Comparison of ENCODE assay signal across 9 mouse cellular contexts in the genomic region with DNA sequence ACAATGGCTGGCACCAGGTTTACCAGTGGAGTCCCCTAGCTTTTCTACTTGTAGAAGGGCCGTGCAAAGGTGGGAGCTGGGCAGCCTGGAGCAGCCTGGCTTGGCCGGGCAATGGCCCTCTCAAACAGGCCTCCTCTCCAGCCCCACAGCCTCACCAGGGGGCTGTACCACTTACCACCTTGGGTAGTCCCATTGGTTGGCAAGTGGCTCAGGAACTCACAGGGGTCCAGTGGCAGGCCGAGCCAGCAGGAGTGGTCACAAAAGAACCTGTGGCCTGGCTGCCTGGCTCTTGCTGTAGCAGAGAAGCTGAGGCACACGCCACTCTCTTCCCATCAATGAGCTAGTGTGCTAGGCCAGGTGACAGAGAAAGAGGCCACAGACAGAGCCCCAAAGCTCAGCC. TPM values are rescaled to one million over a fixed set of nuclear protein-coding genes. Genes with fewer than 3 reads are reported as not detected.
A peak's percentile ranks its signal among the peaks of the same experiment; 100 is the strongest.
DNase-seq lines count a peak whose midpoint lies in the region; ATAC-seq lines count a peak whose summit lies in the region.
"Had no signal": no experiment of that assay in that cellular context is flagged by ENCODE, and none has a peak within 500 bp of the region (broad histone marks: within the 10 kb centered on the region; RNA-seq: fewer than 3 reads in every experiment).

No protein-coding gene starts in this region.

- 57% methylated on average over 4 of the region's 4 CpGs for WGBS in heart, embryonic 10.5 days
- 62% methylated on average over 4 of the region's 4 CpGs for WGBS in lung, embryonic 16.5 days
- WGBS in limb, embryonic 12.5 days, result 63% methylated on average over 4 of the region's 4 CpGs
- whole genome bisulfite sequencing in stomach, embryonic 16.5 days, result 74% methylated on average over 4 of the region's 4 CpGs

- no peak overlapping the region for H3K4me3 ChIP-seq in heart, embryonic 10.5 days
- no peak overlapping the region for H3K4me3 ChIP-seq in lung, embryonic 16.5 days (ENCODE audit: low read length)
- no peak overlapping the region for H3K4me3 ChIP-seq in limb, embryonic 12.5 days (replicated peaks)
- H3K4me3 ChIP-seq in stomach, embryonic 16.5 days (replicated peaks; ENCODE audit: low read length), result no peak overlapping the region
- H3K4me3 ChIP-seq: liver, embryonic 15.5 days had no signal

- H3K27me3 ChIP-seq in heart, embryonic 10.5 days (ENCODE audit: insufficient read depth, poor library complexity, severe bottlenecking), result peaks cover 100% of the 10 kb centered on the region
- H3K27me3 ChIP-seq in lung, embryonic 16.5 days (ENCODE audit: control insufficient read depth, insufficient read depth, low read depth, low read length), result no peaks in the 10 kb centered on the region
- peaks cover 23% of the 10 kb centered on the region for H3K27me3 ChIP-seq in limb, embryonic 12.5 days
- H3K27me3 ChIP-seq in stomach, embryonic 16.5 days (ENCODE audit: control insufficient read depth, insufficient read depth, low read length), result no peaks in the 10 kb centered on the region; the same call in 1 of the 2 replicates

- H3K9me3 ChIP-seq in heart, embryonic 10.5 days, result no peaks in the 10 kb centered on the region
- no peaks in the 10 kb centered on the region for H3K9me3 ChIP-seq in lung, embryonic 16.5 days (ENCODE audit: control insufficient read depth, low read length)
- H3K9me3 ChIP-seq in limb, embryonic 12.5 days, result no peaks in the 10 kb centered on the region
- no peaks in the 10 kb centered on the region for H3K9me3 ChIP-seq in stomach, embryonic 16.5 days (replicated peaks; ENCODE audit: control insufficient read depth, low read length)
- H3K9me3 ChIP-seq: liver, embryonic 15.5 days had no signal

- no peak for ATAC-seq in lung, embryonic 16.5 days (ENCODE audit: low read depth)
- no peak for ATAC-seq in limb, embryonic 12.5 days (ENCODE audit: insufficient number of reproducible peaks, insufficient read depth, low FRiP score, low TSS enrichment, low read depth)
- no peak for ATAC-seq in stomach, embryonic 16.5 days (ENCODE audit: insufficient read depth, low FRiP score)

- no peaks in the 10 kb centered on the region for H3K36me3 ChIP-seq in heart, embryonic 10.5 days
- H3K36me3 ChIP-seq in lung, embryonic 16.5 days (ENCODE audit: control insufficient read depth, insufficient read depth, low read length), result peaks cover 15% of the 10 kb centered on the region
- H3K36me3 ChIP-seq in limb, embryonic 12.5 days, result peaks cover 43% of the 10 kb centered on the region
- H3K36me3 ChIP-seq in stomach, embryonic 16.5 days (ENCODE audit: control insufficient read depth, insufficient read depth, low read length), result no peaks in the 10 kb centered on the region

- peak overlapping the region; percentile 44 for H3K9ac ChIP-seq in lung, embryonic 16.5 days (ENCODE audit: low read length)
- H3K9ac ChIP-seq in limb, embryonic 12.5 days (replicated peaks), result peak overlapping the region; percentile 14; the same call in 1 of the 2 replicates
- H3K9ac ChIP-seq in stomach, embryonic 16.5 days (ENCODE audit: low read length), result peak overlapping the region; percentile 43
- H3K9ac ChIP-seq: liver, embryonic 15.5 days had no signal

- DNase-seq in heart, embryonic 10.5 days (ENCODE audit: low spot score), result no peak
- no peak for DNase-seq in heart, adult 8-10 months (ENCODE audit: low spot score)
- no peak for DNase-seq in lung, postnatal 10 days
- no peak for DNase-seq in urinary bladder, postnatal 25 days (ENCODE audit: low spot score)
- DNase-seq in adipocyte (ENCODE audit: low spot score), result no peak

- peak overlapping the region; percentile 37; the same call in 1 of the 2 replicates for H3K27ac ChIP-seq in heart, embryonic 10.5 days
- peak overlapping the region; percentile 92 for H3K27ac ChIP-seq in lung, embryonic 16.5 days (ENCODE audit: low read length)
- H3K27ac ChIP-seq in limb, embryonic 12.5 days, result peak overlapping the region; percentile 97
- peak overlapping the region; percentile 95 for H3K27ac ChIP-seq in stomach, embryonic 16.5 days (ENCODE audit: low read length)

- H3K4me1 ChIP-seq in heart, embryonic 10.5 days, result peaks cover 42% of the 10 kb centered on the region
- H3K4me1 ChIP-seq in lung, embryonic 16.5 days (replicated peaks; ENCODE audit: control insufficient read depth, insufficient read depth, low read length), result peaks cover 49% of the 10 kb centered on the region
- H3K4me1 ChIP-seq in limb, embryonic 12.5 days (replicated peaks), result peaks cover 90% of the 10 kb centered on the region
- H3K4me1 ChIP-seq in stomach, embryonic 16.5 days (ENCODE audit: control insufficient read depth, insufficient read depth, low read length), result peaks cover 40% of the 10 kb centered on the region

- H3K4me2 ChIP-seq in lung, embryonic 16.5 days (ENCODE audit: low read depth, low read length), result no peak overlapping the region
- H3K4me2 ChIP-seq in limb, embryonic 12.5 days, result 0 out of 2 replicates have a peak overlapping the region, but pooled peaks have one; percentile 13
- no peak overlapping the region for H3K4me2 ChIP-seq in stomach, embryonic 16.5 days (ENCODE audit: low read depth, low read length)
- H3K4me2 ChIP-seq: liver, embryonic 15.5 days had no signal

RNA-seq across cellular contexts. Expression of a gene that starts 8.6 kb away (rescaled TPM):
- polyA plus RNA-seq in heart, embryonic 10.5 days (2016; fragmentation: Nextera tagmentation; extraction: Ambion mirVana), result 2.1 and 3.2 TPM in 2 replicates
- under 1 TPM in 1 of 4 experiments, not detected in 3; 0.66 TPM for total RNA-seq in heart, adult 8-10 months (2022)
- 3.1 and 3.7 TPM in 2 replicates for polyA plus RNA-seq in lung, embryonic 16.5 days (2015; fragmentation: Nextera tagmentation; extraction: Ambion mirVana)
- 9.7 and 11.8 TPM in 2 replicates for polyA plus RNA-seq in limb, embryonic 12.5 days (2016; fragmentation: Nextera tagmentation; extraction: Ambion mirVana)
- 3.2 and 4.1 TPM in 2 replicates for polyA plus RNA-seq in stomach, embryonic 16.5 days (2015; fragmentation: Nextera tagmentation; extraction: Ambion mirVana)

RNA-seq across cellular contexts. Expression of a gene that starts 12.9 kb away (rescaled TPM):
- polyA plus RNA-seq in heart, embryonic 10.5 days (2016; fragmentation: Nextera tagmentation; extraction: Ambion mirVana), result 18.5 and 19.3 TPM in 2 replicates
- total RNA-seq in heart, adult 8-10 months (2022), result 1 to 10 TPM; 3.5 to 4.8 (median 4.3) TPM
- 11.4 and 12.5 TPM in 2 replicates for polyA plus RNA-seq in lung, embryonic 16.5 days (2015; fragmentation: Nextera tagmentation; extraction: Ambion mirVana)
- 3.7 and 4.7 TPM in 2 replicates for polyA plus RNA-seq in limb, embryonic 12.5 days (2016; fragmentation: Nextera tagmentation; extraction: Ambion mirVana)
- 6.0 and 8.3 TPM in 2 replicates for polyA plus RNA-seq in stomach, embryonic 16.5 days (2015; fragmentation: Nextera tagmentation; extraction: Ambion mirVana)

RNA-seq across cellular contexts. Expression of a gene that starts 26.5 kb away (rescaled TPM):
- 22.2 and 25.0 TPM in 2 replicates for polyA plus RNA-seq in heart, embryonic 10.5 days (2016; fragmentation: Nextera tagmentation; extraction: Ambion mirVana)
- 10 to 100 TPM; 26.7 to 36.0 (median 33.4) TPM for total RNA-seq in heart, adult 8-10 months (2022)
- 16.9 and 19.5 TPM in 2 replicates for polyA plus RNA-seq in lung, embryonic 16.5 days (2015; fragmentation: Nextera tagmentation; extraction: Ambion mirVana)
- 16.9 and 21.4 TPM in 2 replicates for polyA plus RNA-seq in limb, embryonic 12.5 days (2016; fragmentation: Nextera tagmentation; extraction: Ambion mirVana)
- 14.4 and 14.5 TPM in 2 replicates for polyA plus RNA-seq in stomach, embryonic 16.5 days (2015; fragmentation: Nextera tagmentation; extraction: Ambion mirVana)

RNA-seq across cellular contexts. Expression of a gene that starts 28.1 kb away (rescaled TPM):
- 59.8 and 64.6 TPM in 2 replicates for polyA plus RNA-seq in heart, embryonic 10.5 days (2016; fragmentation: Nextera tagmentation; extraction: Ambion mirVana)
- 10 to 100 TPM; 30.9 to 41.7 (median 38.5) TPM for total RNA-seq in heart, adult 8-10 months (2022)
- polyA plus RNA-seq in lung, embryonic 16.5 days (2015; fragmentation: Nextera tagmentation; extraction: Ambion mirVana), result 54.7 and 58.8 TPM in 2 replicates
- 63.4 and 66.9 TPM in 2 replicates for polyA plus RNA-seq in limb, embryonic 12.5 days (2016; fragmentation: Nextera tagmentation; extraction: Ambion mirVana)
- 53.7 and 54.1 TPM in 2 replicates for polyA plus RNA-seq in stomach, embryonic 16.5 days (2015; fragmentation: Nextera tagmentation; extraction: Ambion mirVana)

RNA-seq across cellular contexts. Expression of a gene that starts 51.5 kb away (rescaled TPM):
- polyA plus RNA-seq in heart, embryonic 10.5 days (2016; fragmentation: Nextera tagmentation; extraction: Ambion mirVana), result 71.6 and 103 TPM in 2 replicates
- 10 to 100 TPM; 12.8 to 26.9 (median 17.4) TPM for total RNA-seq in heart, adult 8-10 months (2022)
- 83.2 and 87.4 TPM in 2 replicates for polyA plus RNA-seq in lung, embryonic 16.5 days (2015; fragmentation: Nextera tagmentation; extraction: Ambion mirVana)
- 134 and 144 TPM in 2 replicates for polyA plus RNA-seq in limb, embryonic 12.5 days (2016; fragmentation: Nextera tagmentation; extraction: Ambion mirVana)
- polyA plus RNA-seq in stomach, embryonic 16.5 days (2015; fragmentation: Nextera tagmentation; extraction: Ambion mirVana), result 62.4 and 69.5 TPM in 2 replicates

Comparison
In these comparisons a context has a peak if more than half of its experiments do, and no peak if none do; other contexts are left out.
1. H3K27ac ChIP-seq: peak in every context shown above with its lines; median percentile 97 in limb, embryonic 12.5 days; 95 in stomach, embryonic 16.5 days; 92 in lung, embryonic 16.5 days; 37 in heart, embryonic 10.5 days.